Mouse (Mus musculus) right cerebral cortex, adult 2 months (tissue): Measurements from ENCODE around the gene Ptprd.

Experiments used
- DNase-seq, 2 experiments: peaks; one replicate each; pipeline ENCODE4 v3.0.0; 2021 to 2022; ENCODE audit warnings: low spot score in 2 of 2

The Ptprd gene

GRCm38 (mm10) chr4:76652971-76653370 lies 1558.8 kb downstream of the Ptprd start:
- no peak for DNase-seq

GRCm38 (mm10) chr4:76621740-76622139 lies 1590.0 kb downstream of the Ptprd start:
- peak in 1 of 2 experiments; percentile 23 for DNase-seq

- DNase-seq, result no peak
These were observed 1595.1 kb downstream of the Ptprd start for GRCm38 (mm10) chr4:76616614-76617013.

GRCm38 (mm10) chr4:76608246-76608645 lies 1603.5 kb downstream of the Ptprd start:
- peak in 1 of 2 experiments; percentile 19 for DNase-seq

- DNase-seq, result no peak
These were observed 1605.0 kb downstream of the Ptprd start for GRCm38 (mm10) chr4:76606808-76607207.

GRCm38 (mm10) chr4:76590722-76591121 lies 1621.0 kb downstream of the Ptprd start:
- DNase-seq, result no peak

GRCm38 (mm10) chr4:76583025-76583424 lies 1628.7 kb downstream of the Ptprd start:
- no peak for DNase-seq

GRCm38 (mm10) chr4:76566006-76566405 lies 1645.8 kb downstream of the Ptprd start:
- no peak for DNase-seq

- no peak for DNase-seq
These were observed 1670.0 kb downstream of the Ptprd start for GRCm38 (mm10) chr4:76541769-76542168.

- peak in 1 of 2 experiments; percentile 9 for DNase-seq
These were observed 1678.8 kb downstream of the Ptprd start for GRCm38 (mm10) chr4:76532926-76533325.

- DNase-seq, result peak; percentile 36 to 38
These were observed 1686.5 kb downstream of the Ptprd start for GRCm38 (mm10) chr4:76525281-76525680.

- no peak for DNase-seq
These were observed 1708.5 kb downstream of the Ptprd start for GRCm38 (mm10) chr4:76503279-76503601.

- no peak for DNase-seq
These were observed 1709.0 kb downstream of the Ptprd start for GRCm38 (mm10) chr4:76502575-76503278.

GRCm38 (mm10) chr4:76485848-76486247 lies 1725.9 kb downstream of the Ptprd start:
- DNase-seq, result no peak

GRCm38 (mm10) chr4:76468366-76469100 lies 1743.2 kb downstream of the Ptprd start:
- no peak for DNase-seq

- no peak for DNase-seq
These were observed 1747.1 kb downstream of the Ptprd start for GRCm38 (mm10) chr4:76464682-76465081.

- DNase-seq, result no peak
These were observed 1750.4 kb downstream of the Ptprd start for GRCm38 (mm10) chr4:76461336-76461735.

GRCm38 (mm10) chr4:76460556-76460955 lies 1751.2 kb downstream of the Ptprd start:
- DNase-seq, result no peak

GRCm38 (mm10) chr4:76459621-76460020 lies 1752.1 kb downstream of the Ptprd start:
- no peak for DNase-seq

GRCm38 (mm10) chr4:76452286-76452685 lies 1759.5 kb downstream of the Ptprd start:
- DNase-seq, result no peak

- no peak for DNase-seq
These were observed 1760.7 kb downstream of the Ptprd start for GRCm38 (mm10) chr4:76451019-76451552.

GRCm38 (mm10) chr4:76450351-76451018 lies 1761.3 kb downstream of the Ptprd start:
- peak; percentile 52 to 60 for DNase-seq
